Mouse (Mus musculus): ENCODE results near the gene Ppp5c.

DNA sequence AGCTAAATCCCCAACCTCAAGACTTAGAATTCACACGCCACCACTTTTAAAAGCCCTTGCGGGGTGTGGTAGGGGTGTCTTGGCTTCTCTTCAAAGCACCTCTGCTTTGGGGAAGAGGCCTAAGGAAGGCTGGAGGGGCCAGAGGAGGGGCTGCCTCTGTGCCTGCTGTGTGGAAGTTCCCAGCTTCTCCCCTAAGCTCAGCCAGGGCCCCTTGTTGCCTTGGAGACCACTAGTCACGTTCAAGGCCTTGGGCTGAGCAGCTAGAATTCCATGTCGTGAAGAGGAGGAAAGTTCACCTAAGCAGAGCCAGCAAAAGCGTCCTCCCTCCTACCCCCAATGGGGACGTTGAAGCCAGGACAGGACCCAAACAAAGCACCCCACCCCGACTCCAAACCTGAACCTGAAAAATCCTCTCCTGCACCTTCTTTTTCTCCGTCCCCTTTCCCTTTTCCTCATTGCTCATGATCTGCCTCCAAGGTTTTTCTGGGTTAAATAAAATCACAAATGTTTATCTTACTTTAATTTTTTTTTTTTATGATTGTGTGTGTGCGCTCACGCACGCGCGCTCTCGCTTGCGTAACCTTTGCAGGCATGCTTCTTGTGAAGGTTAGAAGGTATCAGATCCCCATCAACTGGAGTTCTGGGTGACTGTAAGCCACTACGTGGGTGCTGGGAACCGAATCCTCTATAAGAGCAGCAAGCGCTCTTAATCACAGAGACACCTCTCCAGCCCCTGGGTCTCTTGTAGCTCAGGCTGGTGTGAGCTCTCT lies 35.9 kb downstream of the Ppp5c start:
- TF ChIP-seq POLR2A (IDR thresholded peaks at IDR 0.05; ENCODE audit: insufficient read length, low read depth) = no peak
- no peak for TF ChIP-seq POLR2AphosphoS2 (IDR thresholded peaks at IDR 0.05; ENCODE audit: insufficient read length, low read depth)
- no peak for TF ChIP-seq E2F4 (IDR thresholded peaks at IDR 0.05; ENCODE audit: insufficient read depth)
- TF ChIP-seq CEBPB (IDR thresholded peaks at IDR 0.05; ENCODE audit: insufficient read depth, poor library complexity, severe bottlenecking) = no peak
- TF ChIP-seq TCF12 (IDR thresholded peaks at IDR 0.05; ENCODE audit: insufficient read depth, poor library complexity, severe bottlenecking) = no peak
- no peak for TF ChIP-seq MAX (IDR thresholded peaks at IDR 0.05; ENCODE audit: low read depth)
- TF ChIP-seq USF1 (IDR thresholded peaks at IDR 0.05; ENCODE audit: low read depth) = no peak
